Mouse (Mus musculus): ENCODE measurements around the gene Dnaaf1. TPM values are rescaled to one million over a fixed set of nuclear protein-coding genes. Genes with fewer than 3 reads are reported as not detected.
A peak's percentile ranks its signal among the peaks of the same experiment; 100 is the strongest.

Gene Dnaaf1
- polyA plus RNA-seq, 1 experiment from 2014 or later, result 0.48 TPM

- no peaks in the 10 kb centered on the region for H3K9me3 ChIP-seq (ENCODE audit: control insufficient read depth, low read length)
- H3K36me3 ChIP-seq (ENCODE audit: control insufficient read depth, insufficient read depth, low read length), result peaks cover 14% of the 10 kb centered on the region; the same call in 1 of the 2 replicates
- no peak overlapping the region for H3K4me2 ChIP-seq (ENCODE audit: low read depth, low read length)
- no peaks in the 10 kb centered on the region for H3K4me1 ChIP-seq (ENCODE audit: control insufficient read depth, insufficient read depth, low read length)
- H3K4me3 ChIP-seq (ENCODE audit: low read depth, low read length), result no peak overlapping the region
- H3K27me3 ChIP-seq (ENCODE audit: control insufficient read depth, insufficient read depth, low read length), result no peaks in the 10 kb centered on the region
- WGBS, result 83% methylated on average over 7 of the region's 7 CpGs
- no peak for ATAC-seq (ENCODE audit: low read depth)
- no peak overlapping the region for H3K27ac ChIP-seq (ENCODE audit: low read depth, low read length)
- no peak overlapping the region for H3K9ac ChIP-seq (replicated peaks; ENCODE audit: low read depth, low read length)
These were observed 26.4 kb upstream of the Dnaaf1 start for GRCm38 (mm10) chr8:119548560-119549113.

GRCm38 (mm10) chr8:119552967-119553366 lies 22.1 kb upstream of the Dnaaf1 start:
- Histone ChIP-seq H3K27ac (ENCODE audit: low read depth, low read length) (no peak overlapping the region), H3K4me3 (ENCODE audit: low read depth, low read length) (no peak overlapping the region), H3K36me3 (ENCODE audit: control insufficient read depth, insufficient read depth, low read length) (no peaks in the 10 kb centered on the region), H3K4me1 (ENCODE audit: control insufficient read depth, insufficient read depth, low read length) (peaks cover 17% of the 10 kb centered on the region), H3K4me2 (ENCODE audit: low read depth, low read length) (no peak overlapping the region), H3K9ac (replicated peaks; ENCODE audit: low read depth, low read length) (no peak overlapping the region), H3K27me3 (ENCODE audit: control insufficient read depth, insufficient read depth, low read length) (no peaks in the 10 kb centered on the region), H3K9me3 (ENCODE audit: control insufficient read depth, low read length) (no peaks in the 10 kb centered on the region)
- 83% methylated on average over 2 of the region's 2 CpGs for WGBS
- ATAC-seq (ENCODE audit: low read depth), result no peak

- H3K27ac ChIP-seq (ENCODE audit: low read depth, low read length), result no peak overlapping the region
- no peak overlapping the region for H3K4me3 ChIP-seq (ENCODE audit: low read depth, low read length)
- ATAC-seq (ENCODE audit: low read depth), result no peak
- peaks cover 23% of the 10 kb centered on the region for H3K4me1 ChIP-seq (ENCODE audit: control insufficient read depth, insufficient read depth, low read length)
- no peaks in the 10 kb centered on the region for H3K27me3 ChIP-seq (ENCODE audit: control insufficient read depth, insufficient read depth, low read length)
- no peak overlapping the region for H3K9ac ChIP-seq (replicated peaks; ENCODE audit: low read depth, low read length)
- H3K9me3 ChIP-seq (ENCODE audit: control insufficient read depth, low read length), result no peaks in the 10 kb centered on the region
- no peaks in the 10 kb centered on the region for H3K36me3 ChIP-seq (ENCODE audit: control insufficient read depth, insufficient read depth, low read length)
- H3K4me2 ChIP-seq (ENCODE audit: low read depth, low read length), result no peak overlapping the region
- 64% methylated on average over 6 of the region's 6 CpGs for WGBS
These were observed 19.2 kb upstream of the Dnaaf1 start for GRCm38 (mm10) chr8:119555861-119556260.

- Histone ChIP-seq H3K27me3 (ENCODE audit: control insufficient read depth, insufficient read depth, low read length) (no peaks in the 10 kb centered on the region), H3K9ac (replicated peaks; ENCODE audit: low read depth, low read length) (0 out of 2 replicates have a peak overlapping the region, but pooled peaks have one; percentile 84), H3K4me3 (ENCODE audit: low read depth, low read length) (peak overlapping the region; percentile 74; the same call in 1 of the 2 replicates), H3K4me2 (ENCODE audit: low read depth, low read length) (peak overlapping the region; percentile 90), H3K9me3 (ENCODE audit: control insufficient read depth, low read length) (no peaks in the 10 kb centered on the region), H3K4me1 (ENCODE audit: control insufficient read depth, insufficient read depth, low read length) (peaks cover 23% of the 10 kb centered on the region), H3K36me3 (ENCODE audit: control insufficient read depth, insufficient read depth, low read length) (0 out of 2 replicates have a peak, but pooled peaks cover 5% of the 10 kb centered on the region), H3K27ac (ENCODE audit: low read depth, low read length) (no peak overlapping the region)
- WGBS, result 86% methylated on average over 9 of the region's 9 CpGs
- no peak for ATAC-seq (ENCODE audit: low read depth)
These were observed 17.9 kb upstream of the Dnaaf1 start for GRCm38 (mm10) chr8:119557132-119557531.

GRCm38 (mm10) chr8:119557821-119558602 lies 17.0 kb upstream of the Dnaaf1 start:
- Histone ChIP-seq H3K4me1 (ENCODE audit: control insufficient read depth, insufficient read depth, low read length) (peaks cover 23% of the 10 kb centered on the region), H3K36me3 (ENCODE audit: control insufficient read depth, insufficient read depth, low read length) (peaks cover 12% of the 10 kb centered on the region), H3K4me3 (ENCODE audit: low read depth, low read length) (peak overlapping the region; percentile 74), H3K27me3 (ENCODE audit: control insufficient read depth, insufficient read depth, low read length) (no peaks in the 10 kb centered on the region), H3K27ac (ENCODE audit: low read depth, low read length) (peak overlapping the region; percentile 93), H3K4me2 (ENCODE audit: low read depth, low read length) (peak overlapping the region; percentile 90), H3K9me3 (ENCODE audit: control insufficient read depth, low read length) (no peaks in the 10 kb centered on the region), H3K9ac (replicated peaks; ENCODE audit: low read depth, low read length) (peak overlapping the region; percentile 84)
- peak; percentile 91 for ATAC-seq (ENCODE audit: low read depth)
- 2% methylated on average over 53 of the region's 55 CpGs for WGBS

- Histone ChIP-seq H3K4me2 (ENCODE audit: low read depth, low read length) (peak within 1 kb of the TSS; percentile 90), H3K27ac (ENCODE audit: low read depth, low read length) (peak within 1 kb of the TSS; percentile 93), H3K4me3 (ENCODE audit: low read depth, low read length) (peak within 1 kb of the TSS; percentile 74), H3K4me1 (ENCODE audit: control insufficient read depth, insufficient read depth, low read length) (peaks cover 23% of the 10 kb centered on the region), H3K9me3 (ENCODE audit: control insufficient read depth, low read length) (no peaks in the 10 kb centered on the region), H3K9ac (replicated peaks; ENCODE audit: low read depth, low read length) (peak within 1 kb of the TSS; percentile 84), H3K36me3 (ENCODE audit: control insufficient read depth, insufficient read depth, low read length) (peaks cover 20% of the 10 kb centered on the region), H3K27me3 (ENCODE audit: control insufficient read depth, insufficient read depth, low read length) (no peaks in the 10 kb centered on the region)
- WGBS, result 8% methylated on average over 43 of the region's 63 CpGs
- ATAC-seq (ENCODE audit: low read depth), result peak; percentile 95
These were observed 16.2 kb upstream of the Dnaaf1 start, which contains the start of gene Mbtps1 for GRCm38 (mm10) chr8:119558603-119559401. TSS of gene Mbtps1 (minus strand) at chr8:119558735.

- Histone ChIP-seq H3K27ac (ENCODE audit: low read depth, low read length) (no peak overlapping the region), H3K4me3 (ENCODE audit: low read depth, low read length) (peak overlapping the region; percentile 74; the same call in 1 of the 2 replicates)
- 90% methylated on average over 6 of the region's 6 CpGs for WGBS
These were observed 15.7 kb upstream of the Dnaaf1 start for GRCm38 (mm10) chr8:119559402-119559720.

GRCm38 (mm10) chr8:119563849-119564251 lies 11.2 kb upstream of the Dnaaf1 start:
- peaks cover 5% of the 10 kb centered on the region; the same call in 1 of the 2 replicates for H3K4me1 ChIP-seq (ENCODE audit: control insufficient read depth, insufficient read depth, low read length)
- H3K9me3 ChIP-seq (ENCODE audit: control insufficient read depth, low read length), result no peaks in the 10 kb centered on the region
- 93% methylated on average over 14 of the region's 14 CpGs for WGBS
- no peak overlapping the region for H3K4me2 ChIP-seq (ENCODE audit: low read depth, low read length)
- H3K9ac ChIP-seq (replicated peaks; ENCODE audit: low read depth, low read length), result no peak overlapping the region
- no peak overlapping the region for H3K27ac ChIP-seq (ENCODE audit: low read depth, low read length)
- H3K4me3 ChIP-seq (ENCODE audit: low read depth, low read length), result no peak overlapping the region
- no peak for ATAC-seq (ENCODE audit: low read depth)
- H3K36me3 ChIP-seq (ENCODE audit: control insufficient read depth, insufficient read depth, low read length), result peaks cover 45% of the 10 kb centered on the region
- H3K27me3 ChIP-seq (ENCODE audit: control insufficient read depth, insufficient read depth, low read length), result no peaks in the 10 kb centered on the region

More at GRCm38 (mm10) chr8:119559402-119559720, 15.7 kb upstream of the Dnaaf1 start:
- peak overlapping the region; percentile 90 for H3K4me2 ChIP-seq (ENCODE audit: low read depth, low read length)
- peaks cover 23% of the 10 kb centered on the region for H3K4me1 ChIP-seq (ENCODE audit: control insufficient read depth, insufficient read depth, low read length)
- no peaks in the 10 kb centered on the region for H3K9me3 ChIP-seq (ENCODE audit: control insufficient read depth, low read length)
- ATAC-seq (ENCODE audit: low read depth), result peak; percentile 18; the same call in 1 of the 2 replicates
- H3K36me3 ChIP-seq (ENCODE audit: control insufficient read depth, insufficient read depth, low read length), result peaks cover 25% of the 10 kb centered on the region
- no peaks in the 10 kb centered on the region for H3K27me3 ChIP-seq (ENCODE audit: control insufficient read depth, insufficient read depth, low read length)
- no peak overlapping the region for H3K9ac ChIP-seq (replicated peaks; ENCODE audit: low read depth, low read length)
